Mouse (Mus musculus) embryonic facial prominence, embryonic 10.5 days (tissue): Measurements from ENCODE around the gene Gm11011. TPM values are rescaled to one million over a fixed set of nuclear protein-coding genes. Genes with fewer than 3 reads are reported as not detected.

Experiments
- DNase-seq: peaks from one replicate; pipeline ENCODE4 v3.0.0-alpha.2; 2017; ENCODE audit warnings: low spot score
- H3K27ac ChIP-seq: fragments of 300-500 bp; sonication (generic); replicated peaks from 2 replicates; pipeline ENCODE4 v1.5.1; 2016; ENCODE audit warnings: mild to moderate bottlenecking
- H3K27me3 ChIP-seq: fragments of 300-500 bp; sonication (generic); replicated peaks from 2 replicates; pipeline ENCODE4 v1.6.1; 2016; ENCODE audit warnings: low read depth, mild to moderate bottlenecking; ENCODE audit not compliant: poor library complexity, severe bottlenecking
- H3K36me3 ChIP-seq: fragments of 300-500 bp; sonication (generic); replicated peaks from 2 replicates; pipeline ENCODE4 v1.6.1; 2016; ENCODE audit warnings: mild to moderate bottlenecking, moderate library complexity
- H3K4me1 ChIP-seq: fragments of 300-500 bp; sonication (generic); 2 replicates; pipeline ENCODE4 v1.6.1; 2016
- H3K4me3 ChIP-seq: fragments of 300-500 bp; sonication (generic); 2 replicates; pipeline ENCODE4 v1.5.1; 2016; ENCODE audit warnings: mild to moderate bottlenecking, moderate library complexity
- H3K9me3 ChIP-seq: fragments of 300-500 bp; sonication (generic); 2 replicates; pipeline ENCODE4 v1.6.1; 2016; ENCODE audit warnings: mild to moderate bottlenecking
- WGBS: fragments of 180-500 bp; shearing (Covaris S2); methylation state at CpG from one replicate; pipeline ENCODE4 v1.1.7; 2016; 5-methylcytosine and 5-hydroxymethylcytosine counted together
- polyA plus RNA-seq: library from polyadenylated mRNA; unstranded; fragments of >200 nt; fragmentation: Nextera tagmentation; extraction: Ambion mirVana; gene quantifications from 2 replicates; pipeline ENCODE4 v1.2.1, GENCODE M21; 2016

The Gm11011 gene
- polyA plus RNA-seq, 1 experiment from 2014 or later, result not detected

- H3K27ac ChIP-seq, result no peak overlapping the region
- peaks cover 25% of the 10 kb centered on the region for H3K4me1 ChIP-seq
- no peak overlapping the region for H3K4me3 ChIP-seq
- DNase-seq, result no peak
- no peaks in the 10 kb centered on the region for H3K9me3 ChIP-seq
- WGBS, result 58% methylated on average over 15 of the region's 15 CpGs
- no peaks in the 10 kb centered on the region for H3K36me3 ChIP-seq
- no peaks in the 10 kb centered on the region for H3K27me3 ChIP-seq
Measured at GRCm38 (mm10) chr2:169584745-169585456, 2.6 kb downstream of the Gm11011 start.

- Histone ChIP-seq H3K4me3 (no peak overlapping the region), H3K27me3 (no peaks in the 10 kb centered on the region), H3K4me1 (peaks cover 19% of the 10 kb centered on the region), H3K27ac (no peak overlapping the region), H3K36me3 (no peaks in the 10 kb centered on the region), H3K9me3 (no peaks in the 10 kb centered on the region)
- DNase-seq, result no peak
- WGBS, result 85% methylated on average over 3 of the region's 3 CpGs
Measured at GRCm38 (mm10) chr2:169583476-169583875, 4.1 kb downstream of the Gm11011 start.

- no peaks in the 10 kb centered on the region for H3K9me3 ChIP-seq
- no peak for DNase-seq
- H3K4me1 ChIP-seq, result no peaks in the 10 kb centered on the region
- H3K36me3 ChIP-seq, result no peaks in the 10 kb centered on the region
- H3K27ac ChIP-seq, result no peak overlapping the region
- no peak overlapping the region for H3K4me3 ChIP-seq
- WGBS, result 85% methylated on average over 7 of the region's 7 CpGs
- H3K27me3 ChIP-seq, result no peaks in the 10 kb centered on the region
Measured at GRCm38 (mm10) chr2:169577508-169578196, 9.9 kb downstream of the Gm11011 start.

- no peak for DNase-seq
- Histone ChIP-seq H3K36me3 (no peaks in the 10 kb centered on the region), H3K27ac (no peak overlapping the region), H3K4me3 (no peak overlapping the region), H3K4me1 (peaks cover 6% of the 10 kb centered on the region; the same call in 1 of the 2 replicates), H3K9me3 (no peaks in the 10 kb centered on the region), H3K27me3 (no peaks in the 10 kb centered on the region)
- 89% methylated on average over 10 of the region's 10 CpGs for WGBS
Measured at GRCm38 (mm10) chr2:169570063-169570462, 17.5 kb downstream of the Gm11011 start.

- WGBS, result 65% methylated on average over 4 of the region's 4 CpGs
- no peak for DNase-seq
- no peak overlapping the region for H3K4me3 ChIP-seq
- no peak overlapping the region for H3K27ac ChIP-seq
- H3K4me1 ChIP-seq, result peaks cover 6% of the 10 kb centered on the region; the same call in 1 of the 2 replicates
- H3K27me3 ChIP-seq, result no peaks in the 10 kb centered on the region
- no peaks in the 10 kb centered on the region for H3K9me3 ChIP-seq
- H3K36me3 ChIP-seq, result no peaks in the 10 kb centered on the region
Measured at GRCm38 (mm10) chr2:169566159-169566558, 21.4 kb downstream of the Gm11011 start.

- Histone ChIP-seq H3K27me3 (no peaks in the 10 kb centered on the region), H3K9me3 (no peaks in the 10 kb centered on the region), H3K36me3 (no peaks in the 10 kb centered on the region), H3K4me1 (peaks cover 6% of the 10 kb centered on the region; the same call in 1 of the 2 replicates), H3K4me3 (no peak overlapping the region), H3K27ac (no peak overlapping the region)
- WGBS, result 74% methylated on average over 7 of the region's 7 CpGs
- no peak for DNase-seq
Measured at GRCm38 (mm10) chr2:169565751-169566150, 21.8 kb downstream of the Gm11011 start.

- Histone ChIP-seq H3K27ac (no peak overlapping the region), H3K27me3 (no peaks in the 10 kb centered on the region), H3K4me3 (no peak overlapping the region), H3K9me3 (no peaks in the 10 kb centered on the region), H3K36me3 (no peaks in the 10 kb centered on the region), H3K4me1 (peaks cover 15% of the 10 kb centered on the region)
- 92% methylated on average over 7 of the region's 7 CpGs for WGBS
- no peak for DNase-seq
Measured at GRCm38 (mm10) chr2:169545674-169546073, 41.9 kb downstream of the Gm11011 start.

- no peak for DNase-seq
- Histone ChIP-seq H3K27ac (no peak overlapping the region), H3K4me1 (no peaks in the 10 kb centered on the region), H3K9me3 (no peaks in the 10 kb centered on the region), H3K27me3 (no peaks in the 10 kb centered on the region), H3K4me3 (no peak overlapping the region), H3K36me3 (no peaks in the 10 kb centered on the region)
- WGBS, result 82% methylated on average over 4 of the region's 4 CpGs
Measured at GRCm38 (mm10) chr2:169538906-169539305, 48.6 kb downstream of the Gm11011 start.

Other genes with a start within 250 kb of the Gm11011 start
- 2.7 and 3.4 TPM in 2 replicates for gene Tshz2, start 45.3 kb upstream of the Gm11011 start, polyA plus RNA-seq